Mouse (Mus musculus) adrenal gland, adult (tissue): Measurements from ENCODE around the gene Mpp6.
A peak's percentile ranks its signal among the peaks of the same experiment; 100 is the strongest.

Experiments
- DNase-seq, 2 experiments: peaks; one replicate each; pipeline ENCODE4 v3.0.0; 2022 to 2023; ENCODE audit warnings: low spot score in 1 of 2; ENCODE audit not compliant: inconsistent age in 2 of 2

Gene Mpp6

DNA sequence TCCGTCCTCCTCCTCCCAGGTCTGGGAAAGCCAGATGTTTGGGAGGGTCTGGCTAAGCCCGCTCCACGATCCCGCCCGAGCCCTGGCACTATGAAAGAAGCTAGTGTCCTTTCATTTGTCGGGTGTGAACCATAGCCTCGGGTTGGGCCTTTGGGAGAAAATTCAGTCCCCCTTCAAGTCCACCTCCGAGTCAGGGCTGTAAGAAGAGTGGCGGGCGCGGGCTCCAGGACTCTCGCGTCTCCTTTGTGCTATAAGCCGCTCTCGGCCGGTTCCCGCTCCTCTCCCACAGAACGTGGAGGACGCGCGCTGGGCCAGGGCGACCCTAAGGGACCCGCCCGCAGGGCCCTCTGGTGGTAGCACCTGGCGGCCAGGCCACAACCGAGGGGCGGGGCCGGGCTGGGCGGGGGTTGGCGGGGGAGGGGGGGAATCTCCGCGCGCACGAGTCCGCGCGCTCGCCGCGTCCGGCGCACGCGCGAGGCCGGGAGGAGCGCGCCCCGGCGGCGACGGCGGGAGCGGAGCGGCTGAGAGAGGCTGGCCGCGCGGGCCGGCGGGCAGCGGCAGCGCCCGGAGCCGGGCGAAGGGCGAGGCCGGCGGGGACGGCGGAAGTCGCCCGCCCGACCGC, at the start of gene Mpp6:
Mpp6 (plus strand) TSS at position 485 of the 622 bp plus-strand sequence.
- DNase-seq = peak; percentile 82 to 94

DNA sequence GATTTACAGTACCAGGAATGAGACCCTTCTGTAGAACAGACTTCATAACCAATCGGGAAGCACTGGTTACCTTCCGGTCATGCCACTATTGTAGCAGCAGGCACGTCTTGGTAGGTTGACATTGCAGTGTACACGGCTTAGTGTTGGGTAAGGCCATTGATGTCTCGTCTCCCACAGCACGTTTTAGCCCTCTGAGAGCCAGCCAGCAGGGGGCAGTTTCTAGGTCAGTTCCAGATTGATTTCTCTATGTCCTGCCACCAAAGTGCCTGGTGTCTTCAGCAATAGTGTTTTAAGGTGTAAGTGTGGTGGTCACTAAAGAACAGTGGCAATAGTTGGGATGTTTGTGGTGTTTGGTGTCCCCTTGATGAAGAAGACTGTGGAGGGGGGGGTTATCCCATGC, 43.9 kb upstream of the Mpp6 start:
- DNase-seq = no peak

DNA sequence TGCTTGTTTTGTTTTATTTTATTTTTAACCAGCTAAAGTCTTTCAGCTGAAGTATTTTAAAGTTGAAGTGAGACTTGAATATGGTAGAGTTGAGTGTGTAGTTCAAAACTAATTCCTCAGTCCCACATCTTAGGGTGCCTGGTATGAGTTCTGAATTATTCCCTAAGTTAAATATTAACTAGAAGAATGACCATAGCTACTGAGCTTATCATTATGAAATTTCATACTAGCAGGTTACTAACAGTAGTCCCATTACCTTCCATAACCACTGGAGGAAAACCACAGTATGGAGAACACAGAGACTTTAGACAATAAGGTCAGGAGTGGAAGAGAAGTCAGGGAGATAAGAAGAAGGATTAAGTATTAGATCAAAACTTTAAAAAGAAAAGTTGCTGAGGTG, 41.6 kb upstream of the Mpp6 start:
- no peak for DNase-seq

DNA sequence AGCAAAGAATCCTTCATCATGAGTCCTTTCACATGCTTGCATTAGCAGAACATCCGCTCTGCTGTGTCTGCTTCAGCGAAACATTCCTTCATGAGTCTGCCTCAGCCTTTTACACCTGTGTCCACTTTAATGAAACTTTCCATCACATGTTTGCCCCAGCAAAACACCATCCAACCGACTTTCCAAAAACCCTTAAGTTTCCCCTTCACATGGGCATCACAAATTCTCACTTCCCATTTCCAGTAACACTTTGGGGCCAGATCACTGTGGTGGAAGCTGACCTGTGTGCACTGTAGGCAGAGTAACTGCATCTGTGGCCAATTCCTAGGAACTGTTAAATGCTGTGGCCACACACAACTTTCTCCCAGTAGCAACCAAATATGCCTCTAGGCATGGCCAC, 34.8 kb upstream of the Mpp6 start:
- DNase-seq = no peak

DNA sequence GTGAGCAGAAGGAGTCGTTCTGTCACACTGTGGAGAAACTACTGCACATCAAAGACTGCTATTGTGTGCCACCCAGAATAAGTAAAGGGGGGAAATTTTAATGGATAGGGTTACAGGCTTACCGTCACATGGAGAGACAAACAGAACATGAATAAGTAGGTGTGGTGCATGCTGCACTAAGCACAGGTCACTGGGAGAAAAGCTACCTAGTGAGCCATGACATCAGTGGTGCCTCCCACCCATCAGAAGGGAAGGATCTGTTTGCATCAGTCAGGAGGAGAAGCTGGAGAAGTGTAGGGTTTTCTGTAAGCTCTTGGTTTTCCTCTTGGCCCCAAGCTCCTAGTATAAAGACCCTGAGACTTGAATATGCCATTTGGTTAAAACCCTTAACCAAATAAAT, 33.6 kb upstream of the Mpp6 start:
- DNase-seq = no peak

DNA sequence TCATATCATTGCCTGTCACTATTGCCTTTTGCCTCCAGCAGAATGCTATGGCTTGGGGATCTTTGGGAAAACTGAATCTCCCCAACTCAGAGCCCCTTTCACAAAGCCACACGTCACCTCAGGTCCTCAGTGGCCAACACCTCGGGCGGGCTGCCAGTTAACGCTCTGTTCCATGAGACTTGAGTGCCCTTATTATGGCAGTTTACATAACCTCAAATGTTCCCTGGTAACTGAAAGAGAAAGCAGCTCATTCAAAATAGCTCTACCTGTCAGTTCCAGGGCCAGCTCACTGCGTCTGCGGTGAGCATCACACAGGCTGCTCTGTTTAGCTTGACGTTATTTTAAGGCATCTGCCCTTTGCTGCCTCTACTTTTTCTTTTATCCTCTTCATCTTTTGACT, 29.6 kb upstream of the Mpp6 start:
- no peak for DNase-seq

DNA sequence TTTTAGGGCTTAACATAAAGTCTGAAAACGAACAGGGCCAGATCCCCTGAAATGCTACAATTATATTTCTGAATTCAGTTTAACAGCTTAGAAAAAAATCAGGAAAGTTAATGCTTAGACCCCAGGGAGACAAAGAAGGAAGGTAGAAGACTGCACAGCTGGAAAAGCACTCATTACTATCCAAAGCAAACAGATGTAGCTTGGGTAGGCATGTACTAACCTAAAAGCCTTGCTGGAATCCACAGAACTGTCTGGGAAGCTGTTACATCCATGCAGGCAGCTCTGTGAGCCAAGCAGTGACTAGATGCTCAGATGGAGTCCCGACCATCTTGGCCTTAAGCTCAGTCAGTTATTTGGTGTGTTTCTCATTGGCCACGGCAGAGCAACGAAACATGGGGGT, 24.8 kb upstream of the Mpp6 start:
- DNase-seq = no peak

DNA sequence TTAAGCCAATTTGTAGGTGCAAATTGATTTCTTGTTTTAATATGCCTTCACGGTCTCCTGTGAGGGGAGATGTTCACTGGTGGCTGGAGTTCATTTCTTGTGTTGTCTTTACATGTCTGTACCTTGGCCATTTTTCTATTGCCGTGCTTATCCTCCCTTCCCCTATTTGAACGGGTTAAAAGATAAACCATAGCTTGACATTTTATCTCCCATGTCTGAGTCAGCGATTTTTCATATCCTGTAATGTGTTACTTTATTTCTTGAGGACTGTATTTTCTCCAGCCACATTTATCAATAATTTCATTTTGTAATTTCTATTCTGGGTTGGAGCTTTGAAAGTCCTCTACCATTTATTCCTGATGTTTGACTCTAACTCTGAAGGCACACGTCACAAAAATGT, 20.7 kb upstream of the Mpp6 start:
- no peak for DNase-seq

DNA sequence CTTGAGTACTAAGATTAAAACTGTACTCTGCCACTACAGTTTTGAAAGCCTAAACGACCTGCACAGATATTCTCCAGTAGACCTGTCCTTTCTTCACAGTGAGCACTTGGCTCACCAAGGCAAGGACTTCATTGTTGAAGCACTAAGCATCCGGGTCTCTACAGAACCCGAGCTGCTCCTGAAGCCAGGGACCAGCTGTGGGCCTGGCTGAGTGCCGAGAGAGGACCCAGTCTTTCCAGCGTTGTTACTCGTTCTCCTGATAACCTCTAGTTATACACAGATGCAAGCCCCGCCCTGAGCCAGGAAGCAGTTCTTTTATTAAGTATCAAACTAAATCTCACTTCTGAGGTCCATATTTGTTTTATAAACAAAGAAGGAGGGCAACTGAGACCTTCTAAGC, 19.8 kb upstream of the Mpp6 start:
- no peak for DNase-seq

DNA sequence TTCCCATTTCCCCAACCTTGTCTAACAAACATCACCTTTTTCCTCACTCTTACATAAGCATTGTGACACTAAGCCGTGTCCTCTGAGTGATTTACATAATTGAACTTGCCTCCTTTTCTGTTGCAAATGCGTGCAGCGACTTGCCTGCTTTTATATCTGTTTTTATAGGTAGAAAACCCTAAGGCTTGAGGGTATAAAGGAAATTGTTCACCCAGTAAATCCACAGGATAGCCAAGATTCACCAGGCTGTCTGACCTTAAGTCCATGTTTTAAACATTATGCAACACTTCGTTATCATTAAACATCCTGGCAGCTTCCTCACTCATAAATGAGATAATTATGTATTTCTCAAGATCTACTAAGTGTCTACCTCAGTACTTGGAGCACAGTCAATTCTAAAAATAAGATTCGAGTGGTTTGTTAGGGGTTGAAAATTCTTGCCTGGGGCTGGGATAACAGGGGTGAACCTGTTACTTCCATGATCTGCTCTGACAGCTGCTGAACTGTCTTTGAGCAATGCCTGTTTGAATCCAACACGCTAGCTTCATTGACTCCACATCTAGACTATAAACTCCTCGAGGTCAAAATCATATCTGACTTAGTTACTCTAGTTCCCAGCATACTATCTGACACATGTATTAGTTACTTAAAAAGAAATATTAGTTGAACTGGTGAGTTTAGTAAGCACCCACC, 18.4 kb upstream of the Mpp6 start:
- DNase-seq = no peak

DNA sequence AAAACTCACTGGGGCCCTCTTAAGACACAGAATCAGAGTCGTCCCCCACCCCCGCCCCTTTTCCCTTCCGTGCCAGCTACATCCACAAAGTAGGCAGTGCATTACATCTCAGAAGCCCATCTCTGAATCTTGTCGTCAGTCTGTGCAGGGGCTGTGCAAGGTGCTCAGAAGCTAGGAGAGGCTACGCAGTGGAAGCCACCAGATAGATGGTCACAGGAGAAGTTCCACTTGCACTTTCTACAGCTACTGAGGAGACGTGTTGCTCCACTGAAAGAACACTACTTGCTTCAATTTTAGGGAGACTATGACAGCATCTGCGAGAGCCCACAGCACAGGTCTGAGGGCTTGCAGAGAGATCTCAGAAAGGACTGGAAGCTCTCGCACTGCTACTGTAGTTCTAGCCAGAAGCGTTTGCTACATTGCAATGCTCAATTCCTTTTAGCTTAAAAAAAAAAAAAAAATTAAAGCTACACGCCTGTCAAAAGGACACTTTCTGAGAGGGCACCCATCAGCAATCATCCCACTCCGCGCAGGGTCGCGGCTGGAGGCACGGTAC, 762 bp upstream of the Mpp6 start:
- DNase-seq = peak in 1 of 2 experiments; percentile 8

DNA sequence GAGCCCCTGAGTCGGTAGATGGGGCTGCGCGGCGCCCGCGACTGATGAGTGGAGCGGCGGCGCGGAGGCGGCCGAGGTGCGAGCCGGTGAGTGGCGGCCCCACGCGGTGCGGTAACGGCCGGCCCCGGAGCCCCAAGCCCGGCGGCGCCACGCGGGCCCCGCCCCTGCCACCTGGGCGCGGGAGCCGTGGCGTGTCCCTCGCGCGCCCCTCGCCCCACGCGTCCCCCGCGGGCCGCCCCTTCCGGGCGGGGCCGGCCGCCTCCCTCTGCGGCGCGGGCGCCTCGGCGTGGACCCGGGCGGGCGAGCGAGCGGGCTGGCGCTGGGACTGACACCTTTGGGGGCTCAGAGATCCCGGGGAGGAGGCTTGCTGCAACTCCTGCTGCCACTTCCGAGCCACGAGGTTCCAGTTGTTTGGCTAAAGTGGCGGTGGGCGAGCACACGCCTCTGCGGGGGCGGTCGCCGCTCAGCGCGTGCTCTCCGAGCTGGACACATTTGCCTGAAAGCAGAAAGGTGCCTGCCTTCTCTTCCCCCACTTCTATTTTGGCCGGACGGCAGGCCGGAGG, 419 bp downstream of the Mpp6 start:
- DNase-seq = peak in 1 of 2 experiments; percentile 74

DNA sequence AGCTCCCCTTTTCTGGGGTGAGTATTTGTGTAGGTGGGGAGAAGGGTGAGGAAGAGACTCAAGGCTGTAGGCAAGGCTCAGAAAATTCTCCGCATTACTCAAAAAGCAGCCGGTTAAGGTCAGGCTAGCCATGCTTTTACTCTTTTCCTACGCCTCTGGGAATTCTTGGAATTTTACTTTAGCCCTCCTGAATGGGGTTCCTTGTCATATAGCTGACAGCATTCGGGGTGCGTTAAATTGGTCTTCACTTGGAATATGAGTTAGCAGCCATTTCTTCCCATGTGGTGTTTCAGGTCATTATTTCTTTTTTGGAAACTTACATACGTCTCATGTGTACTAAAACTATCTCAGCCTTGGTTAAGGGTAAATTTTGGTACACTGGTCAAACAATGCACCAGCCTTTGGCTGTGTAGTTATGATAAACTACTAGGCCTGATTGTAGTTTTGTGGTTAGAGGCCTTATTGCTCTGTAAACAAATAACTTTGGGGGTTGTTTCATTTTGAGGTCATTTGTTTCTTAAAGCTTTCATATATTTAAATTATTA, 1.1 kb downstream of the Mpp6 start:
- no peak for DNase-seq

DNA sequence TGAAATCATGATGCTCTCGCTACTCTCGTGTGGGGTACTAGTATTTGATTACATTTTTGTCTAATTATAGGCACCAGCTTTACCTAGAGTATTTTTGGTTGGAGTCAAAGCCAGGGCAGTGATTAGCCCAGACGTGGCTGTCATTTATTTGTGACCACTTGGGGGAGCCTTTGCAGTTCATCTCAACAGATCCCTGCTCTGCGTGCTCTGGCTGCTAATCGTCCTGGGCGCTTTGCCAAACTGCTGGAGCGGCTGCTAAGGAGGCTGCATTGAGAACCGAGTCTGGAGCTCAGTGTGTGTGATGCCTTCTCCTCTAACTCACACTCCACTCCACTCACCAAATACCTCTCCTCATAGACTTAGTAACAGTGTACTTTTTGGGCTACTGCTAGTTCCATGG, 2.7 kb downstream of the Mpp6 start:
- peak; percentile 91 to 97 for DNase-seq

DNA sequence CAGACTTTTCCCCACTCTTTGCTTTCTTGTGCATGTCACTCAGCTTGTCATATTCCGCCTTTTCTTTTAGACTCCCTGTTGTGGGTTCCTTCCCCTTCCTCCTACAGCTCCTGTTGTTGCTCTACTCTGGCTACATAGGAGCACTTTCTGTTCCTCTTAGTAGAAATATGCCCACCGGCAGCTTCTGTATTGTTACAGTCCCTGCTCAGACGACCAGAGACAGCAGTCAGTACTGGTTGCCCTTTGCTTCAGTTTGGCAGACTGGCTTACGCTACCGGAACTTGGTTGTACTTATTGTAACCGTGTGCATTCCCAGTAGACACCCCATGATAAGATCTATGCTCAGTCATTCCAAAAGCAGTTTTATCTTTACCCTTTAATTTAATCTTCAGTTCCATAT, 4.2 kb downstream of the Mpp6 start:
- peak in 1 of 2 experiments; percentile 29 for DNase-seq

DNA sequence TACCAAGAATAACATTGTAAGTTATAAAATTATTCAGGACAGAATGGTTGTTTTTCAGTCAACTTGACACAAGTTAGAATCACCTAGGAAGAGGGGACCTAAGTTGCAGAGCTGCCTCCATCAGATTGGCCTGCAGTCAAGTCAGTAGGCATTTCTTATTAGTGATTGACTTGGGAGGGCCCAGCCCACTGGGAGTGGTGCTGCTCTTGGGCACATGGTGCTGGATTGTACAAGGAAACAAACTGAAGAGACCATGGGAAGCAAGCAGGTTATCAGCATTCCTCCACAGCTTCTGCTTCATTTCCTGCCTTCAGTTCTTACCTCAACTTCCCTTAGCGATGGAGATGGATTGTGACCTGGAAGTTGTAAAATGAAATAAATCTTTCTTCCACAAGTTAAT, 10.9 kb downstream of the Mpp6 start:
- DNase-seq = no peak

DNA sequence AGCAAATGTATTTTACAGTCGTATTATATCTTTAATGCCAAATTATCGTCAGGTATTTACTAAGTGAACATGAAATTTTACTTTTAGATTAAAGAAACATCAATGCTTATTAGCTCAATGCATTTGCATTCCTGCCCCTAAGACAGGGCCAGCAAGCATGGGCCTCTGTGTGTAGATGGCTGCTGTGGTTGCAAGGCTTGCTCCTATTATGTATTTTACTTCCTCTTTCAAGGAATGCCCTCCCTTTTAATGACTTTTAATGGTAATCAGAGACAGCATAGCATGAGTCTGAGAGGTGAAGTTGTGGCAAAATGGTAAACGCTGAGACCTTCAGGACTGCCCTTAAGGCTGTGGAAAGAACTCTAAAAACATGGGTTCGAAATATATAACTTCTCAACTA, 12.8 kb downstream of the Mpp6 start:
- DNase-seq = no peak

DNA sequence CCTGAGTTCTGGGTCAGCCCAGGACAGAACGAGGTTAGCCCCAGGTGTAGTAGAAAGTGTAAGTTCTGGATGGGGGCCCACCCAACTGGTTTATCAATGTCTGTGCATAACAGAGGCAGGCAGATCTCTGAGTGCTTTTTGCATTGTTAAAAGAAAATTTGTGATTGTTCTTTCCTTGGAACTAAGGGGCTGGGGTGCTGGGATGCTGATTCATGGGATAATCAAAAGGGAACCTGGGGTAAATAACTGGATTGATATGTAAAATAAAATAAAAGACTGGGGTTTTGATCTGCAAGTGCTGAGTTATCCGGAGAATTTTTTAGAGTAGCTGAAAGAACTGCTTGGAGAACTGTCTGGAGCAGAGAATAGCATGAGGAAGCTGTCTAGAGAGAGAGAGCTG, 14.2 kb downstream of the Mpp6 start:
- no peak for DNase-seq

DNA sequence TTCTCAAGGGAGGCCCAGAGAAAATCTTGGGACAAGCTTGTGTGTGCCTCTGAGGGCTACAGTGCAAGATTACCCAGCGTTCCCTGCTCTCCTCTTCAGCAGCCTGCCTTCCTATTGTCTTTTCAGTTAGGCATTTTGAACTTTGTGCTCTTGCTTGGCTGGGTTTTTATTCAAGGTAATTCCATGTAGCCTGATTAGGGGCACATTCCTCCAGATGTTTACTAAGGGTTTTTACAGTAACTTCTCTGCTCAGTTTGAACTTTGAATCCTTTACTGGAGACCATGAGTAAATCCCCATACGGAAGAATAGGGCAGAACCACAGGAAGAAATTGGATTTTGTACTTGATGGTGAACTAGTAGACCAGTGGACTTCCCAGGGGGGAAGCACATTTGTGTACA, 16.3 kb downstream of the Mpp6 start:
- no peak for DNase-seq

DNA sequence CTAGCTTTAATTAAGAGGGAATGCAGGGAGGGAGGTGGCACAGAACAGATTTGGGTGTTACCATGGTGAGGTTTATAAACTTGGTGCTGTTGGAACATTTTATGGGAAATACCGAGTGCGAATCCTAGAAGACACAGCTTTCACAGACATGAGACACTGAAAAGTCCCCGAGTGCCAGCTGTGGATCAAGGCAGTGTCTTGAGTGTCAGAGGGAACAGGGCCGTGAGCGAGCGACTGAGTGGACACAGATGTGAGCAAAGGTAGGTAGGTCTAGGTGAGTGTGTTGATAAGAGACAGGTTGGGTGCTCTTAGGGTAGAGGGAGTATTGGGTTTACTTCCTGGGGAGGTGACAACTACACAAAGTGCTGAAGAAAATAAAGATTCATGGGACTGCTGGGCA, 17.5 kb downstream of the Mpp6 start:
- no peak for DNase-seq

DNA sequence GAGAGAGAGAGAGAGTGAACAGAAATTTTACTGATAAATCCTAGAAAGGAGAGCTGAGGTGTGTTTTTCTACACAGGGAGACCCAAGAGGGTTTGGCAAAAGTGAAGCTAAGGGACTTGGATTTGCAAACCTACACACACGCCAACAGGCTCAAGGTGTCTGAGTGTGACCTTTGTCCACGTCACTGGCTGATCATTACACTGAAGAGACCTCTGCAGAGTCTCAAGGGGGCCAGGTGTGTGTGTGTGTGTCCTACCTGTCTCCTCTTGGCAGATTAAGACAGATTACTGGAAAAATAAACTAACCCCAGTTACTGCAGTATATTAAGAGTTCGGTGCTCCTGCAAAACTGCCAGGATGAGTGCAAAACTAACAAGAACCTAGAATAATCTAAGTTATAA, 27.6 kb downstream of the Mpp6 start:
- DNase-seq = no peak

DNA sequence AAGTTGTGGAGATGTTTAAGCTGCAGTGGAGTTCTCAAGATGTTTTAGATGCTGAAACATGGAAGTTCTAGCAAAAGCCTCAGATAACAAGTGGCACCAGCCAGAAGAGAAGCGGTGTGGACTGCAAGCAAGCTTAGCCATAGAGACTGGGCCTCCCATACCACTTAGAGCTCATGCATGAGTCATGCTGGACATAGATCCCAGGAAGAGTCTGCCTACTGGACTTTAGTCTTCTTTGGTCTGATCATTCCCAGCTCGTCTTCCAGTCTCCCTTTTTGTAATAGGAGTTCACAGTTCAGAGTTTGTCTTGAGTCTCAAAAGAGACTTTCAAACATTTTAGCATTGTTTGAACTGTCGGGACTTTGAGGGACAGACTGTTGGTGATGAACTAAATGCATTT, 29.5 kb downstream of the Mpp6 start:
- no peak for DNase-seq
